In genomic region chr5:150049946-150050345, GRCm38 (mm10) we compare ENCODE assay signal across 8 mouse cellular contexts. TPM values are rescaled to one million over a fixed set of nuclear protein-coding genes. Genes with fewer than 3 reads are reported as not detected.
DNase-seq lines count a peak whose midpoint lies in the region.

No protein-coding gene starts in this region.

- no peak overlapping the region for H3K4me3 ChIP-seq in midbrain, embryonic 10.5 days

- H3K4me1 ChIP-seq in midbrain, embryonic 10.5 days: no peaks in the 10 kb centered on the region

- no peak overlapping the region for H3K27ac ChIP-seq in midbrain, embryonic 10.5 days (replicated peaks)

- no peaks in the 10 kb centered on the region for H3K27me3 ChIP-seq in midbrain, embryonic 10.5 days (ENCODE audit: low read depth, poor library complexity, severe bottlenecking)

- peak; percentile 50 for DNase-seq in gastrocnemius, postnatal 10 days
- DNase-seq in gastrocnemius, postnatal 4 days (ENCODE audit: low spot score in 2 of 2): no peak
- DNase-seq in lung, postnatal 10 days: peak; percentile 22
- no peak for DNase-seq in lung, postnatal 25 days (ENCODE audit: low spot score)
- peak; percentile 52 for DNase-seq in adrenal gland, postnatal 25 days
- DNase-seq in kidney, postnatal 14 days: peak; percentile 24
- DNase-seq in urinary bladder, adult 18-20 months (ENCODE audit: low spot score in 2 of 2): no peak
- no peak for DNase-seq in midbrain, embryonic 10.5 days (ENCODE audit: low spot score)

- H3K36me3 ChIP-seq in midbrain, embryonic 10.5 days: no peaks in the 10 kb centered on the region

- H3K9me3 ChIP-seq in midbrain, embryonic 10.5 days (replicated peaks): no peaks in the 10 kb centered on the region

- 63% methylated on average over 7 of the region's 7 CpGs for WGBS in midbrain, embryonic 10.5 days

RNA-seq across cellular contexts. Expression of gene Rxfp2, which starts 31.5 kb away (rescaled TPM):
- not detected for total RNA-seq in gastrocnemius, postnatal 10 days (2021)
- under 1 TPM in 1 of 2 experiments, not detected in 1; 0.13 TPM for total RNA-seq in gastrocnemius, postnatal 4 days (2021)
- not detected in 2 replicates for total RNA-seq in adrenal gland, postnatal 25 days (2021)
- 0.62 and 0.64 TPM in 2 replicates for polyA plus RNA-seq in midbrain, embryonic 10.5 days (2016; fragmentation: Nextera tagmentation; extraction: Ambion mirVana)

Comparison
In these comparisons a context has a peak if more than half of its experiments do, and no peak if none do; other contexts are left out.
1. DNase-seq: peak in gastrocnemius, postnatal 10 days (single experiment), lung, postnatal 10 days (single experiment), adrenal gland, postnatal 25 days (single experiment) and kidney, postnatal 14 days (single experiment); none in gastrocnemius, postnatal 4 days (0 of 2), lung, postnatal 25 days (single experiment), urinary bladder, adult 18-20 months (0 of 2) and midbrain, embryonic 10.5 days (single experiment).